Mouse (Mus musculus): ENCODE results near the gene Serpini1. TPM values are rescaled to one million over a fixed set of nuclear protein-coding genes. Genes with fewer than 3 reads are reported as not detected.

Gene Serpini1
- polyA plus RNA-seq, 1 experiment from 2014 or later, result 20.7 TPM

DNA sequence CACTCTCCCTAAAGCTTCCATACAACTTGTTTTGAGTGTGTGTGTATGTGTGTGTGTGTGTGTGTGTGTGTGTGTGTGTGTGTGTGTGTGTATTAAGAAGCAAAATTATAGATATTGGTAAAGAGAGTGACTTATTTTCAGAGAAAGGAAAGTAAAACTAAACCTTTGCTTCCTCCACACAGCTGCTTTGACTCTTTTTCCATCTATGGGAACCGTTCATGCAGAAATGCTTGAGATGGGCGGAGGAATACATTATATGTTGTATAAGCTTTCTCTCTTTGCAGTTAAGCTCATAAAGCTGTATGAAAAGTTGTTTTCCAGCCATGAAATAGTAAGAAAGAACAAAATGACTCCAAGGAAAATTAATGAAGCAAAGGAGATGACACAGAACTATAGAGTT, 16.7 kb downstream of the Serpini1 start:
- Histone ChIP-seq H3K27me3 (ENCODE audit: insufficient read depth, poor library complexity, severe bottlenecking) (no peaks in the 10 kb centered on the region), H3K4me1 (replicated peaks) (peaks cover 8% of the 10 kb centered on the region), H3K9me3 (no peaks in the 10 kb centered on the region), H3K27ac (no peak overlapping the region), H3K36me3 (no peaks in the 10 kb centered on the region), H3K4me3 (no peak overlapping the region)
- no peak for DNase-seq (ENCODE audit: low spot score)
- WGBS, result 73% methylated on average over 2 of the region's 2 CpGs

DNA sequence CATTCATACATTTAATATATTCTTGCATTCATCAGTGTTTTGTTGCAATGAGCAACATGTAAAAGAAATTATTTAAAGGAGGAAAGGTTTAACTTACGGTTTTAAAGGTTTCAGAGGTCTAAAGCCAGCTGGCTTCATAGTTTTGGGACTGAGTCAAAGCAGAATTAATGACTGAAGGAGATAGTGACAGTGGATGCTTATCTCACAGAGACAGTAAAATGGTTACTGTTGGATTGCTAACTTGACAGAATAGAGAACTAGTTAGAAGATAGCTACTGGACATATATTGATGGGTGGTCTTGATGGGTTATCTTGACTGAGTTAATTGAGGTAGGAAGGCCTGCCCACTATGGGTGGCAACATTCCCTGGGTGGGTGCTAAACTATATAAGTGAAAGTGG, 18.2 kb downstream of the Serpini1 start:
- no peaks in the 10 kb centered on the region for H3K36me3 ChIP-seq
- H3K27ac ChIP-seq, result no peak overlapping the region
- H3K27me3 ChIP-seq (ENCODE audit: insufficient read depth, poor library complexity, severe bottlenecking), result no peaks in the 10 kb centered on the region
- 80% methylated on average over 1 of the region's 1 CpGs for WGBS
- DNase-seq (ENCODE audit: low spot score), result no peak
- peaks cover 8% of the 10 kb centered on the region for H3K4me1 ChIP-seq (replicated peaks)
- H3K4me3 ChIP-seq, result no peak overlapping the region
- no peaks in the 10 kb centered on the region for H3K9me3 ChIP-seq

DNA sequence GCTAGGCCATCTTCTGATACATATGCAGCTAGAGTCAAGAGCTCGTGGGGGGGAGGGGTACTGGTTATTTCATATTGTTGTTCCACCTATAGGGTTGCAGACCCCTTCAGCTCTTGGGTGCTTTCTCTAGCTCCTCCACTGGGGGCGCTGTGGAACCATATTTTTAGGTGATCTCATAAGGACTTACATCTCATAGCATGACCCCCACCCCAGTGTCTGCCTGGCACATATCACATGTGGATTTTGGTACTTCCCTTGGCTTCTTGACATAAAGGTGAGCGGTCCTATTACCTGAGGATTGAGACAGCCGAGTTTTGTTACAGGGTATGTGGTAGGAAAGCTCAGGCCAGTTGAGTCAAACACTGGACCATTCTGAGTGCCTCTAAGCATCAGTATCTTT, 22.0 kb downstream of the Serpini1 start:
- H3K27ac ChIP-seq, result no peak overlapping the region
- 54% methylated on average over 4 of the region's 4 CpGs for WGBS
- no peak overlapping the region for H3K4me3 ChIP-seq
- H3K4me1 ChIP-seq (replicated peaks), result no peaks in the 10 kb centered on the region
- no peaks in the 10 kb centered on the region for H3K27me3 ChIP-seq (ENCODE audit: insufficient read depth, poor library complexity, severe bottlenecking)
- DNase-seq (ENCODE audit: low spot score), result peak; percentile 45
- H3K36me3 ChIP-seq, result no peaks in the 10 kb centered on the region
- H3K9me3 ChIP-seq, result no peaks in the 10 kb centered on the region

DNA sequence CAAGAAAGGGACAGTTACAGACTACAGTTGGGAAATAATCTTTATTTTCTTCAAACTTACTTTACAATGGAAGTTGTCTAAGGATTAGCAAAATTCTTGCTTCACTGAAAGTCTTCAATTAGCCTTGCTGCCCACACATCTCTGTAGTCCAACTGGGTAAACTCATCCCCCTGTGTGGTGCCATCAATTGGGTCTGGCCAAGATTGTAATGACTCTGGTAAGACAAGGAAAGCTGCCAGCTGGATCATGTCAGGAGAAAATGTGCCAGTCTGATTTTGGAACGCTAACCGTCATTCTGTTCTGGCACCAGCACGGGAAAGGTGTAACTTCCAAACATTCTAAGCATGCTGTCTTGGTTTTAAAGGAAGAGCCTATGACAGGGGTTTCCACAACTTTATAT, 25.9 kb downstream of the Serpini1 start:
- Histone ChIP-seq H3K4me1 (replicated peaks) (no peaks in the 10 kb centered on the region), H3K9me3 (no peaks in the 10 kb centered on the region), H3K4me3 (no peak overlapping the region), H3K36me3 (no peaks in the 10 kb centered on the region), H3K27me3 (ENCODE audit: insufficient read depth, poor library complexity, severe bottlenecking) (no peaks in the 10 kb centered on the region), H3K27ac (no peak overlapping the region)
- DNase-seq (ENCODE audit: low spot score), result no peak
- WGBS, result 96% methylated on average over 3 of the region's 3 CpGs

DNA sequence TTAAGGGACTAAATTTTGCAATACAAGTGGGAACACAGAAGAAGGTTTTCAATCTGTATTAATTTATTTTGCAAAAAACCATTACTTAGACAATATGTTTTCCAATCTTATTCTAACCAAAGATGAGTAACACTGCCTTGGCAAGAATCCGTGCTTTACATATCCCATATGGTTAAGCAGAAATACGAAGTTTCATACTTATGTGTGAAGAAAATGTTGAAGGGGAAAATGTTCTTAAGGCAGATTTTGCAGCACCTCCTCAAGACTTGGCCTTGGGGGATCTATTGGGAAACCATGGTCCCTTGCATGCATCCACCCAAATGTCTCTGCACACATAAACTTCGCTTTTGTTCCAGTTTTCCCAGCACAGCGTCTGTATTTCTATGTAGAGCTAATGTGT, 27.6 kb downstream of the Serpini1 start:
- no peaks in the 10 kb centered on the region for H3K9me3 ChIP-seq
- H3K4me1 ChIP-seq (replicated peaks), result no peaks in the 10 kb centered on the region
- no peaks in the 10 kb centered on the region for H3K36me3 ChIP-seq
- no peak overlapping the region for H3K27ac ChIP-seq
- H3K27me3 ChIP-seq (ENCODE audit: insufficient read depth, poor library complexity, severe bottlenecking), result no peaks in the 10 kb centered on the region
- H3K4me3 ChIP-seq, result no peak overlapping the region
- 93% methylated on average over 4 of the region's 4 CpGs for WGBS
- DNase-seq (ENCODE audit: low spot score), result no peak

DNA sequence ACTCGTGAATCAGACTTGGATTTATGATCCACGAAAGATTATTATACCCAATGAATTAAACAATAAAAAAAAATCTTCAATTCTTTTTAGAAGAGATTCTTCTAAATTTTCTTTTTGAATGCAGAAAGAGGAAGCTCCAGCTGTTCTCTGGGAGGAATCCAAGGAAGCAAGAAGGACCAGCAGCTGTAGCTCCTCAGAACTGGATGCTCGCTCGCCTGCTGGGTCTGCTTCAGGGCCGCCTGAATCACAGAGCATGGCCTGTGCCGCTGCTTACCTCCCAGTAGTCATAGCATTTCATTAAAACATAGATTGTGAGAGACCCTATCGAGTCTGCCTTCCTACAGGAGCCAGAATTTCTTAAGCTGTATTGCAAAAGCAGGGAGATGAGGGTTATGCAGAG, 53.7 kb downstream of the Serpini1 start:
- WGBS, result 80% methylated on average over 7 of the region's 7 CpGs

DNA sequence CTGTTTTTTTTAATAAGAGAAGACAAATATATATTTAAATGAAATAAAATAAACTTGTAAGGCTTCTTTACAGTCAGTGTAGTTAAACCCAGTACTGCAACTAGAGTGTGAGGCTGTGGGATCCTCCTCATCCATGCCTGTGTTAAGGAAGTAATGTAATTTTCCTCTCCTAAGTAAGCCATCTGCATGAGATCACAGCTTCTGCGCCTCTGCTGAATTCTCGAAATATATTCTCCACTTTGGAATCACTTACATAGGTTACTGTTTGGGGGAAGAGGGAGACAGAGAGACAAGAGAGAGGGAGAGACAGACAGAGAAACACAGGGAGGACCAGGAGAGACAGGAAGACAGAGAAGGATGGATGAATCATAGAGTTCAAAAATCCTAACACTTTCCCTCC, 67.3 kb downstream of the Serpini1 start:
- DNase-seq (ENCODE audit: low spot score), result no peak
- Histone ChIP-seq H3K36me3 (no peaks in the 10 kb centered on the region), H3K4me3 (no peak overlapping the region), H3K27ac (no peak overlapping the region), H3K27me3 (ENCODE audit: insufficient read depth, poor library complexity, severe bottlenecking) (no peaks in the 10 kb centered on the region), H3K9me3 (no peaks in the 10 kb centered on the region), H3K4me1 (replicated peaks) (no peaks in the 10 kb centered on the region)
- 88% methylated on average over 2 of the region's 2 CpGs for WGBS

More for the DNA sequence above, 53.7 kb downstream of the Serpini1 start:
- no peak for DNase-seq (ENCODE audit: low spot score)
- H3K27ac ChIP-seq, result no peak overlapping the region
- no peak overlapping the region for H3K4me3 ChIP-seq
- no peaks in the 10 kb centered on the region for H3K4me1 ChIP-seq (replicated peaks)
- no peaks in the 10 kb centered on the region for H3K36me3 ChIP-seq
- no peaks in the 10 kb centered on the region for H3K27me3 ChIP-seq (ENCODE audit: insufficient read depth, poor library complexity, severe bottlenecking)
- H3K9me3 ChIP-seq, result no peaks in the 10 kb centered on the region

DNA sequence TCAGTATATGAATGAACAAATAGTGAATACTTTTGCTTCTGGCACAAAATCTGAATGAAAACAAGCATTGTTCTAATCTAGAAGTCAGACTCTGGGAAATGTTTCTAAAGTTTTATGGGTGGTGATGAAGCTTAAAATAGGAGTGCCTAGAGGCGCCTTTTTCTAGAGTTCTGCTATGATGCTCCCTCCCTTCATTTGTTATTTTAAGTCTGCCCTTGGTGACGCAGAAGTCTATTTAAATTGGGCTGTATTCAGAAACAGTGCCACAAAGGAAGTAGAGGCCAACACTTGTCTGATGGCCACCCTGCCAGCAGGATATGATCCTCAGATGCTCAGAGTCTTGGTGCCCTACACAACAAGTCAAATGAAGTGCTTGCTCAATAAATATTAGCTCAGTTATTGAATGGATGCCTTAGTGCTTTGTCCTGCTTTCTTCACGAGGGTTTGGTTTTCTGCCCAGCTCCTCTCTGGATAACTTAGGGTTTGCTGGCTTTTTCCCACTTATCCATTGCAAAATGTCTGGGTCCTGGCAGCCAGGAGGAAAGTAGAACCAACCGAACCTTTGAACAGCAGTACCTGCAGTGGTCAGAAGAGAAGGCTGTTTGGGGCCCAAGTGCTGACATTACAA, 73.8 kb downstream of the Serpini1 start:
- H3K36me3 ChIP-seq, result no peaks in the 10 kb centered on the region
- no peak overlapping the region for H3K4me3 ChIP-seq
- no peak overlapping the region for H3K27ac ChIP-seq
- DNase-seq (ENCODE audit: low spot score), result no peak
- H3K9me3 ChIP-seq, result no peaks in the 10 kb centered on the region
- H3K27me3 ChIP-seq (ENCODE audit: insufficient read depth, poor library complexity, severe bottlenecking), result no peaks in the 10 kb centered on the region
- WGBS, result 81% methylated on average over 4 of the region's 4 CpGs
- peaks cover 4% of the 10 kb centered on the region for H3K4me1 ChIP-seq (replicated peaks)

DNA sequence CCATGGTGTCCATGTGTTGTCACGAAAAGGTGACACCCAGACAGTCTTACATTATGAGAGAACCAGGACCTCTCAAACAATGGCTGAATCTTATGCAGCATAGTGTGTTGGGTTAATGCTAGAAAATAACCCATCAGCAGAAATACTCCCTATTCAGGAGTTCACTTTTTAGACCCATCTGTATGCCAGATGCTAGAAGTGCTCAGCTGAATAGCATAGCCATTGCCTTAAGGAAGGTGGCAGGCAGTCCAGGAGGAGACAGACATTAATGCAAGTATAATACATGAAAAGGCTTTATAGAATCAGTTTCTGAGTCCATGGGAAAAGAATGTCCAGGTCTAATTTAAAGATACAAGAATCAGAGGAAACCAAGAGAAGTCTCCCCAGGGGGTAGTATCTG, 75.9 kb downstream of the Serpini1 start:
- WGBS, result 82% methylated on average over 1 of the region's 1 CpGs
- no peak for DNase-seq (ENCODE audit: low spot score)

DNA sequence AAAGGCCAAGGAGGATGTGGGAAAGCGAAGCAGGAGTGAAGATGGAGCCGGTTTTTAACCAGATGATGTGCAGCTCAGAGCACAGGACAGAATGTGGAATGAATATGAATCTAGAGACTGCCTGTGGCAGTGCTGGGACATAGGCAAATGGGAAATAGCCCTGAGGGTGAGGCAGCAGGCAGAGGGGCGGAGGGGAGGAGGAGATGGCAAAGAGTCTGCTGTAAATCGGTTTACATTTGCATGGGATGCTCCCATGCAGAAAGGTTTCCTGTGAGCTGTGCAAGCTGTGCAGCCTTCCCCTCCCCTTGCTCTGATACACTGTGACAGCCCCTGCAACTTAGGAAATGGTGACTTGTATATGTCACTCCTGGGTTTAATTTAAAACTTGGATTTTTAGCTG, 76.3 kb downstream of the Serpini1 start:
- H3K4me3 ChIP-seq, result no peak overlapping the region
- H3K27ac ChIP-seq, result no peak overlapping the region
- H3K4me1 ChIP-seq (replicated peaks), result peaks cover 4% of the 10 kb centered on the region
- H3K36me3 ChIP-seq, result no peaks in the 10 kb centered on the region
- no peaks in the 10 kb centered on the region for H3K27me3 ChIP-seq (ENCODE audit: insufficient read depth, poor library complexity, severe bottlenecking)
- 51% methylated on average over 4 of the region's 4 CpGs for WGBS
- DNase-seq (ENCODE audit: low spot score), result no peak
- H3K9me3 ChIP-seq, result no peaks in the 10 kb centered on the region

More for the DNA sequence above, 75.9 kb downstream of the Serpini1 start:
- Histone ChIP-seq H3K27ac (no peak overlapping the region), H3K9me3 (no peaks in the 10 kb centered on the region), H3K4me1 (replicated peaks) (peaks cover 4% of the 10 kb centered on the region), H3K36me3 (no peaks in the 10 kb centered on the region), H3K27me3 (ENCODE audit: insufficient read depth, poor library complexity, severe bottlenecking) (no peaks in the 10 kb centered on the region), H3K4me3 (no peak overlapping the region)

DNA sequence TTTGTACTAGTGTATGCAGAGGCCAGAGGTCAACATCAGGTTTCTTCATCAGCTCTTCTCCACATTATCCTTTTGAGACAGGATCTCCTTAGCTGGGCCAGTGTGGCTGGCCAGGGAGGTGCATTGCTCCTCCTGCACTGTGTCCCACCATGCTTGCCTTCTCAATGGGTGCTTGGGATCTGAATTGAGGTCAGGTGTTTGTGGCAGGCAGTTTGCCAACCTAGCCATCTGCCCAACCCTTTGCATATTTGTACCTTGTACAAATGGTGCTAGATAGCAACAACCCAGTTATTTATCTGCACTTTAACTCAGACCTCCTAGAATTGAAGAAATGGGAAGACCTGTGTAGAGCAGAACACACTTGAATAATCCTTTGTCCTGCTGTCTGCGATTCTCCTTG, 78.3 kb downstream of the Serpini1 start:
- no peak overlapping the region for H3K27ac ChIP-seq
- DNase-seq (ENCODE audit: low spot score), result no peak
- H3K36me3 ChIP-seq, result no peaks in the 10 kb centered on the region
- 96% methylated on average over 1 of the region's 1 CpGs for WGBS
- no peak overlapping the region for H3K4me3 ChIP-seq
- H3K9me3 ChIP-seq, result no peaks in the 10 kb centered on the region
- no peaks in the 10 kb centered on the region for H3K27me3 ChIP-seq (ENCODE audit: insufficient read depth, poor library complexity, severe bottlenecking)
- peaks cover 4% of the 10 kb centered on the region for H3K4me1 ChIP-seq (replicated peaks)

DNA sequence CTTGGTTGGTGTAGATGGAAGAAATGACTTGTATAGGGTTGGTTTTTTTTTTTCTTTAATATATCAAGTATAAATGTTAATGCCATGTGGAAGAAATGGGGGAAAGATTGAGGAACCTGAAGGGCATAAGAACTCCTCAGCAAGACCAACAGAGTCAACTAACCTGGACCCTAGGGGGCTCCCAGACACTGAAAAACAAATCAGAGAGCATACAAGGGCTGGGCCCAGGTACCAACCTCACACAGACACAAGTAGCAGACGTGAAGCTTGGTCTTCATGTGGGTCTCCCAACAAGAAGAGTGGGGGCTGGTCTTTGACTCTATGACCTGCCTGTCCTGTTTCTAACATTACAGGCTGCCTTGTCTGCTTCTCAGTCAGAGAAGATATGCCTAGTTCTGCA, 82.2 kb downstream of the Serpini1 start:
- H3K27ac ChIP-seq, result no peak overlapping the region
- H3K36me3 ChIP-seq, result no peaks in the 10 kb centered on the region
- no peak overlapping the region for H3K4me3 ChIP-seq
- no peak for DNase-seq (ENCODE audit: low spot score)
- 45% methylated on average over 1 of the region's 1 CpGs for WGBS
- H3K9me3 ChIP-seq, result no peaks in the 10 kb centered on the region
- no peaks in the 10 kb centered on the region for H3K4me1 ChIP-seq (replicated peaks)
- no peaks in the 10 kb centered on the region for H3K27me3 ChIP-seq (ENCODE audit: insufficient read depth, poor library complexity, severe bottlenecking)

DNA sequence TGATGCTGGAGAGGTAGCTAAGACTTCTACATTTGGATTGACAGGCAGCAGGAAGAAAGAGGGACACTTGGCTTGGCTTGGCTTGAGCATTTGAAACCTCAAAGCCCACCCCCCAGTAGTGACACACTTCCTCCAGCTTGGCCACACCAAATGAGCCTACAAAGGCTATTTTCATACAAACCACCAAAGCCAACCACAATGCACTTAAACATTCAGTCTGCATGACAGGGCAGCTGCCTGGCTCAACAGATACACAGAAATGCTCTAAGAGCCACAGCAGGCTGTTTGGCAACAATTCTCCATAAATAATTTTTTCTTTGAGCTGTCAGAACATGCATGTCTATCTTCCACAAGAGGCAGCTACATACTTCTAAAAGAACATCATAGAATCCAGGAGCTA, 90.2 kb downstream of the Serpini1 start:
- H3K27me3 ChIP-seq (ENCODE audit: insufficient read depth, poor library complexity, severe bottlenecking), result no peaks in the 10 kb centered on the region
- no peaks in the 10 kb centered on the region for H3K36me3 ChIP-seq
- no peaks in the 10 kb centered on the region for H3K9me3 ChIP-seq
- no peak overlapping the region for H3K27ac ChIP-seq
- no peaks in the 10 kb centered on the region for H3K4me1 ChIP-seq (replicated peaks)
- DNase-seq (ENCODE audit: low spot score), result no peak
- no peak overlapping the region for H3K4me3 ChIP-seq

DNA sequence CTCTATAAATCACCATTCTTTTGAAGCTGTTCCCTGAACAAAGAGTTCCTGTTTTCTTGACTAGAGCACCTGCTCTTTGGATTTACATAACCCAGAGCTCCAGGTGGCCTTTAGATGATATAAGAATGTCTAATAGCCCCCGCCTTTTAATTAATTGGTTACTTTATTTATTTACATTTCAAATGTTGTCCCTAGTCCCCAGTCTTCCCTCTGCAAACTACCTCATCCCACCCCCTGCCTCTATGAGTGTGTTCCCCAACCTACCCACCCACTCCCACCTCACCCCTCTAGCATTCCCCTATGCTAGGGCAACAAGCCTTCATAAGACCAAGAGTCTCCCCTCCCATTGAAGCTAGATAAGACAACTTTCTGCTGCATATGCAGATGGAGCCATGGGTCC, 90.9 kb downstream of the Serpini1 start:
- Histone ChIP-seq H3K27me3 (ENCODE audit: insufficient read depth, poor library complexity, severe bottlenecking) (no peaks in the 10 kb centered on the region), H3K4me3 (no peak overlapping the region), H3K27ac (no peak overlapping the region), H3K36me3 (no peaks in the 10 kb centered on the region), H3K4me1 (replicated peaks) (no peaks in the 10 kb centered on the region), H3K9me3 (no peaks in the 10 kb centered on the region)
- DNase-seq (ENCODE audit: low spot score), result no peak
- WGBS, result 92% methylated on average over 1 of the region's 1 CpGs
